Mouse (Mus musculus): ENCODE measurements at regions not wholly inside any gene's neighbourhood (a gene's known extent, or its start where the extent isn't known, plus 50 kb on each side); places are given as distances from the start of the nearest gene placed in this dataset.

DNA sequence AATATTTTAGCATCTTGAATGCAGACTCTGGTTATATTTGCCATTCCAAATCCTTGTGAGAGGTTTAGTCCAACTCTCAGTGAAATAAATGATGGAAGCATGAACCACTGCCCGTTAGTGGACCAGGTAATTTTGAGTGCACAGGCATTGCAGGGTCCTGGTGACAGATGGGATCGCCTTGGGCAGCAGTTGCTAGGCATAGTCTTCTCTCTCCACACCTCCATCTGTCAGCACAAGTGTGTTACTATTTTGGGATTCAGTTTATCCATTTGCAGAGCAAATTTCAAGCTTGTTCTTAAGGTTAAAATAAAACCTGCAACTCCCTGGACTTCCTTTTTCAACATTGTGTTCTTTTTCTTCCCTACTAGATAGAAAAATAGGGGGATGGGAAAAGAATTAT, 97.4 kb upstream of the Sphkap start:
- no peak for DNase-seq (ENCODE audit: low spot score)

GRCm38 (mm10) chr1:83496888-83497287, 88.9 kb upstream of the Sphkap start:
- no peak for DNase-seq (ENCODE audit: low spot score)

DNA sequence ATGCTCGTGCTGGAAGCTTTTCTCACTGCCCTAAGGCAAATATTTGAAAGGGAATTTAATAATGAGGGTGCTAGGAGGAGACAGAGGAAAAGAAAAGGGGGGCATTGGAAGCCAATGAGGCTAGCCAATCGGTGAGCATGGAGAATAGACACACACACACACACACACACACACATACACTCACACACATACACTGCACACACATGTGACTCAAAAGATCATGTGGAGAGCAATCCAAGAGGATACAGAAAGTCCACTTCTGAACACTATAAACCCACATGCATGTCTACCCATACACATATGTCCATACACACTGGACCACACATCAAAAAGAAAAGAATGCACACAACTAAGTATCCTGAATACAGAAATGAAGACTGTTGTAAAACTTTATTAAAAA, 88.4 kb upstream of the Sphkap start:
- DNase-seq (ENCODE audit: low spot score) = no peak

- no peak for DNase-seq (ENCODE audit: low spot score)
Measured at GRCm38 (mm10) chr1:83495022-83495421, 87.0 kb upstream of the Sphkap start.

- no peak for DNase-seq (ENCODE audit: low spot score)
Measured at GRCm38 (mm10) chr1:83479111-83479510, 71.1 kb upstream of the Sphkap start.

Data from ovary, postnatal 36 days (tissue).